Mouse (Mus musculus) liver, postnatal 0 days (tissue): ENCODE measurements at regions not wholly inside any gene's neighbourhood (a gene's known extent, or its start where the extent isn't known, plus 50 kb on each side); places are given as distances from the start of the nearest gene placed in this dataset.

Experiments
- ATAC-seq: fragments of 200-750 bp; cut with Nextera tagmentation; 2 replicates; pipeline ENCODE4 v1.8.0; 2017; ENCODE audit warnings: mild to moderate bottlenecking, moderate library complexity
- DNase-seq: peaks from one replicate; pipeline ENCODE4 v3.0.0-alpha.2; 2016
- H3K27ac ChIP-seq: fragments of 300-500 bp; sonication (generic); 2 replicates; pipeline ENCODE4 v1.5.1; 2014; ENCODE audit warnings: antibody characterized with exemption, moderate library complexity, mild to moderate bottlenecking, low read depth
- H3K27me3 ChIP-seq: fragments of 300-500 bp; sonication (generic); 2 replicates; pipeline ENCODE4 v1.6.1; 2014; ENCODE audit warnings: low read length, control low read depth, mixed read lengths; ENCODE audit not compliant: insufficient read depth
- H3K36me3 ChIP-seq: fragments of 300-500 bp; sonication (generic); replicated peaks from 2 replicates; pipeline ENCODE4 v1.6.1; 2014; ENCODE audit warnings: mild to moderate bottlenecking, control low read depth, low read length, moderate library complexity, mixed read lengths; ENCODE audit not compliant: insufficient read depth
- H3K4me1 ChIP-seq: fragments of 300-500 bp; sonication (generic); 2 replicates; pipeline ENCODE4 v1.6.1; 2014; ENCODE audit warnings: antibody characterized with exemption, mild to moderate bottlenecking, control low read depth; ENCODE audit not compliant: insufficient read depth
- H3K4me2 ChIP-seq: fragments of 300-500 bp; sonication (generic); 2 replicates; pipeline ENCODE4 v1.6.1; 2014; ENCODE audit warnings: low read depth, mild to moderate bottlenecking, low read length, moderate library complexity, mixed read lengths
- H3K4me3 ChIP-seq: fragments of 300-500 bp; sonication (generic); 2 replicates; pipeline ENCODE4 v1.5.1; 2014; ENCODE audit warnings: low read depth, low read length
- H3K9ac ChIP-seq: fragments of 300-500 bp; sonication (generic); replicated peaks from 2 replicates; pipeline ENCODE4 v1.6.1; 2014; ENCODE audit warnings: mild to moderate bottlenecking, moderate library complexity
- H3K9me3 ChIP-seq: fragments of 300-500 bp; sonication (generic); 2 replicates; pipeline ENCODE4 v1.6.1; 2016; ENCODE audit warnings: mild to moderate bottlenecking, control low read depth, low read length, mixed read lengths
- CTCF ChIP-seq: sonication (generic); IDR thresholded peaks from 2 replicates; pipeline ENCODE4 v1.5.1; 2016; ENCODE audit warnings: antibody characterized with exemption, low read depth
- EP300 ChIP-seq: IDR thresholded peaks from 2 replicates; pipeline ENCODE4 v1.6.1; 2016; ENCODE audit warnings: antibody characterized with exemption, low read depth, mild to moderate bottlenecking
- WGBS: fragments of 180-500 bp; shearing (Covaris S2); extraction: QIAGEN DNeasy Blood & Tissue Kit; methylation state at CpG from one replicate; pipeline ENCODE4 v1.1.7; 2014; ENCODE audit not compliant: insufficient replicate concordance; 5-methylcytosine and 5-hydroxymethylcytosine counted together

GRCm38 (mm10) chr4:97394697-97395280, 211.8 kb upstream of the Gm10192 start:
- Histone ChIP-seq H3K4me1 (no peaks in the 10 kb centered on the region), H3K27ac (no peak overlapping the region), H3K36me3 (no peaks in the 10 kb centered on the region), H3K9ac (no peak overlapping the region), H3K27me3 (no peaks in the 10 kb centered on the region), H3K9me3 (no peaks in the 10 kb centered on the region), H3K4me3 (no peak overlapping the region), H3K4me2 (no peak overlapping the region)
- ATAC-seq (no peak), DNase-seq (no peak)
- 64% methylated on average over 3 of the region's 3 CpGs for WGBS
- TF ChIP-seq CTCF (no peak), EP300 (no peak)

GRCm38 (mm10) chr4:97381084-97381483, 198.1 kb upstream of the Gm10192 start:
- no peak for ATAC-seq
- Histone ChIP-seq H3K4me1 (no peaks in the 10 kb centered on the region), H3K9me3 (no peaks in the 10 kb centered on the region), H3K4me3 (no peak overlapping the region), H3K36me3 (no peaks in the 10 kb centered on the region), H3K27ac (no peak overlapping the region), H3K4me2 (no peak overlapping the region), H3K27me3 (no peaks in the 10 kb centered on the region), H3K9ac (no peak overlapping the region)
- 60% methylated on average over 3 of the region's 3 CpGs for WGBS
- DNase-seq = no peak
- TF ChIP-seq CTCF (no peak), EP300 (no peak)

- no peak for TF ChIP-seq EP300
- TF ChIP-seq CTCF = no peak
- DNase-seq (no peak), ATAC-seq (no peak)
- no peaks in the 10 kb centered on the region for H3K4me1 ChIP-seq
- no peaks in the 10 kb centered on the region for H3K9me3 ChIP-seq
- no peak overlapping the region for H3K4me2 ChIP-seq
- no peak overlapping the region for H3K27ac ChIP-seq
- no peaks in the 10 kb centered on the region for H3K27me3 ChIP-seq
- no peak overlapping the region for H3K9ac ChIP-seq
- H3K36me3 ChIP-seq = no peaks in the 10 kb centered on the region
- 76% methylated on average over 8 of the region's 8 CpGs for WGBS
- H3K4me3 ChIP-seq = no peak overlapping the region
These were observed 194.9 kb upstream of the Gm10192 start for GRCm38 (mm10) chr4:97377593-97378542.

GRCm38 (mm10) chr4:97360473-97360872, 177.5 kb upstream of the Gm10192 start:
- Histone ChIP-seq H3K36me3 (no peaks in the 10 kb centered on the region), H3K4me2 (no peak overlapping the region), H3K4me3 (no peak overlapping the region), H3K27ac (no peak overlapping the region), H3K27me3 (no peaks in the 10 kb centered on the region), H3K9me3 (no peaks in the 10 kb centered on the region), H3K4me1 (no peaks in the 10 kb centered on the region), H3K9ac (no peak overlapping the region)
- no peak for TF ChIP-seq EP300
- no peak for TF ChIP-seq CTCF
- ATAC-seq (no peak), DNase-seq (no peak)
- WGBS = 69% methylated on average over 2 of the region's 2 CpGs

GRCm38 (mm10) chr4:97357958-97358357, 175.0 kb upstream of the Gm10192 start:
- no peak overlapping the region for H3K4me2 ChIP-seq
- no peaks in the 10 kb centered on the region for H3K9me3 ChIP-seq
- TF ChIP-seq CTCF = no peak
- TF ChIP-seq EP300 = no peak
- no peaks in the 10 kb centered on the region for H3K27me3 ChIP-seq
- ATAC-seq (no peak), DNase-seq (no peak)
- H3K4me1 ChIP-seq = no peaks in the 10 kb centered on the region
- H3K4me3 ChIP-seq = no peak overlapping the region
- no peak overlapping the region for H3K27ac ChIP-seq
- 81% methylated on average over 1 of the region's 1 CpGs for WGBS
- no peaks in the 10 kb centered on the region for H3K36me3 ChIP-seq
- H3K9ac ChIP-seq = no peak overlapping the region

GRCm38 (mm10) chr4:97346799-97347198, 163.8 kb upstream of the Gm10192 start:
- WGBS = 54% methylated on average over 3 of the region's 3 CpGs
- Histone ChIP-seq H3K4me2 (no peak overlapping the region), H3K9me3 (no peaks in the 10 kb centered on the region), H3K36me3 (no peaks in the 10 kb centered on the region), H3K4me3 (no peak overlapping the region), H3K4me1 (no peaks in the 10 kb centered on the region), H3K27me3 (no peaks in the 10 kb centered on the region), H3K27ac (no peak overlapping the region), H3K9ac (no peak overlapping the region)
- DNase-seq = no peak
- TF ChIP-seq CTCF (no peak), EP300 (no peak)
- no peak for ATAC-seq
